Mouse (Mus musculus): ENCODE data around the gene Klrb1c. TPM values are rescaled to one million over a fixed set of nuclear protein-coding genes. Genes with fewer than 3 reads are reported as not detected.
"Not testable (repeated sequence)": the region's sequence is repeated elsewhere in the genome, so short reads cannot be mapped to it uniquely, and the experiment has no call there.

Klrb1c gene
- polyA plus RNA-seq, 1 experiment from 2014 or later = not detected

DNA sequence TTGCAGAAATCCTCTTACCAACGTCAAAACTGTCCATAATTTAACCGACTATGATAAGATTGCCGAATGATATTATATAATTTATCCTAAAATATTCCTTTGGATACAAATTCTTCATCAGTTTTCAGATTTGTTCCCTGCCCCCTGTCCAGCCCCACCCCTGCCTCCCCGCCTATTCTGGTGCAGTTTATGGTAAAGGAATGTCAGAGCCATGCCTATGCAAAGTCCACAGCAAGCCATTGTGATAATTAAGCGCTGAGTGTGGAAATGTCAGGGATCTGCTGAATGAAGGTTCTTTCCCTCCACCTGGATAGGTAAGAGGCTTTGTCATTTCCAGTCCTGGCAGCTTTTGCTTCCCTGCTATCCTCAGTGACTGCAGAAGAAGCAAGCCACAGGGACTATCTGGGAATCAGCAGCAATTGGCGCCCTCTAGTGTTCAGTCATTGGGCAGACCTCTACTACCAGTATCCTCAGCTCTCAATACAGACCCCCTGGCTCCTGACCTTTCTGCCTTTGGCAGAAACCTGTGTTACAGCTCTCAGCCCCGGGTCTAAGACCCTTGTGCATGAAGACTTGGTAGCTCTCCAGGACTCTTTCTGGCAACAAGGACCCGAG lies 35.3 kb downstream of the Klrb1c start:
- H3K27me3 ChIP-seq (ENCODE audit: control insufficient read depth, insufficient read depth, low read length); H3K4me1 ChIP-seq (ENCODE audit: control insufficient read depth, insufficient read depth, low read length); H3K9me3 ChIP-seq (ENCODE audit: control insufficient read depth, low read length); H3K4me2 ChIP-seq (ENCODE audit: low read depth); H3K27ac ChIP-seq (ENCODE audit: low read depth, low read length); H3K36me3 ChIP-seq (ENCODE audit: control insufficient read depth, insufficient read depth, low read length); H3K4me3 ChIP-seq (ENCODE audit: low read depth, low read length); H3K9ac ChIP-seq (ENCODE audit: low read length): not testable (repeated sequence)
- ATAC-seq (ENCODE audit: insufficient read depth, low FRiP score, low TSS enrichment) = peak; percentile 89
- WGBS = 47% methylated on average over 7 of the region's 8 CpGs
- DNase-seq (ENCODE audit: low spot score) = peak; percentile 75

DNA sequence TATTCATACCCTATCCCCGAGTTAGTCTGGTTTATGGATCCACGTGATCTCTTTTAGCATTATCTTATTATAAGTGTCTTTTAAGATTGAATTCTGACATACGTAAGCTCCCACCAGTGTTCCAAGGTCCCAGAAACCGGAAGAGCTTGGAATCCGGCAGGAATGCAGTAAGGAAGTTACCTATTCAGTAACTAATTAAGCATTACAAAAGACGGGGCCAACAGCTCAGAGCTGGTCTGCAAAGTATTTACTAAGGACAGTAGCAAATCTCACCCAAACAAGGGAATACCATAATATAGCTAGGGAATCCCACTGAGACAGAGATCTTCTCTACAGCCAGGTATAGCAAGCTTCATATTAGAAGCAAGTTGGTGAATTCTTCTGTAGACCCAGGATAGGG lies 42.0 kb downstream of the Klrb1c start:
- ATAC-seq (ENCODE audit: insufficient read depth, low FRiP score, low TSS enrichment) = not testable (repeated sequence)

GRCm38 (mm10) chr6:128737445-128737844 lies 51.6 kb downstream of the Klrb1c start:
- H3K4me2 ChIP-seq (ENCODE audit: low read depth) = no peak overlapping the region

More for the DNA sequence above, 42.0 kb downstream of the Klrb1c start:
- H3K9me3 ChIP-seq (ENCODE audit: control insufficient read depth, low read length); H3K36me3 ChIP-seq (ENCODE audit: control insufficient read depth, insufficient read depth, low read length); H3K4me2 ChIP-seq (ENCODE audit: low read depth); H3K27ac ChIP-seq (ENCODE audit: low read depth, low read length); H3K9ac ChIP-seq (ENCODE audit: low read length); H3K27me3 ChIP-seq (ENCODE audit: control insufficient read depth, insufficient read depth, low read length); DNase-seq (ENCODE audit: low spot score); H3K4me3 ChIP-seq (ENCODE audit: low read depth, low read length); H3K4me1 ChIP-seq (ENCODE audit: control insufficient read depth, insufficient read depth, low read length): not testable (repeated sequence)
- WGBS = 83% methylated on average over 6 of the region's 6 CpGs

DNA sequence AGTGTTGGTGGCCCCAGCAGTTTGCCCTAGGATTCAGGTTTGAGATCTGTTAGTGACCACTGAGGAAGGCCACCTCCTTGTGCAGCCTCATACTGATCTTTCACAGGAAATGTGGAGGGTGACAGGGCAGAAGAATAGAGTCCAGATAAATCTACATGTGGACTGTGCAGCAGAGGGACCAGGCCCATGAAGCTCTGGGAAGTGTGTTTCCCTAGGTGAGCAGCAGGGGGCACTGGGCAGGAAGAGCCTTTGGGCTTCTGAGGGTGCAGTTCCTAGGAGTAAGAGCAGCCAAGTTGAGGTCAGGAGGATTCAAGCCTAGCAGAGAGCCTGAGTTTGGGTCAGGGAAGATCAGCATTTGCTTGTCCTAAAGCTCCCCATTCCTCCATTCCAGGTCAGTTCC lies 52.9 kb downstream of the Klrb1c start:
- no peaks in the 10 kb centered on the region for H3K27me3 ChIP-seq (ENCODE audit: control insufficient read depth, insufficient read depth, low read length)
- no peaks in the 10 kb centered on the region for H3K9me3 ChIP-seq (ENCODE audit: control insufficient read depth, low read length)
- DNase-seq (ENCODE audit: low spot score) (peak; percentile 15), ATAC-seq (ENCODE audit: insufficient read depth, low FRiP score, low TSS enrichment) (no peak)
- H3K36me3 ChIP-seq (ENCODE audit: control insufficient read depth, insufficient read depth, low read length) = no peaks in the 10 kb centered on the region
- H3K9ac ChIP-seq (ENCODE audit: low read length) = no peak overlapping the region
- H3K27ac ChIP-seq (ENCODE audit: low read depth, low read length) = no peak overlapping the region
- H3K4me2 ChIP-seq (ENCODE audit: low read depth) = no peak overlapping the region
- no peak overlapping the region for H3K4me3 ChIP-seq (ENCODE audit: low read depth, low read length)
- no peaks in the 10 kb centered on the region for H3K4me1 ChIP-seq (ENCODE audit: control insufficient read depth, insufficient read depth, low read length)

More at GRCm38 (mm10) chr6:128737445-128737844, 51.6 kb downstream of the Klrb1c start:
- H3K4me3 ChIP-seq (ENCODE audit: low read depth, low read length) = no peak overlapping the region
- 93% methylated on average over 7 of the region's 7 CpGs for WGBS
- no peak for ATAC-seq (ENCODE audit: insufficient read depth, low FRiP score, low TSS enrichment)
- H3K9me3 ChIP-seq (ENCODE audit: control insufficient read depth, low read length) = no peaks in the 10 kb centered on the region
- no peaks in the 10 kb centered on the region for H3K4me1 ChIP-seq (ENCODE audit: control insufficient read depth, insufficient read depth, low read length)
- H3K36me3 ChIP-seq (ENCODE audit: control insufficient read depth, insufficient read depth, low read length) = no peaks in the 10 kb centered on the region
- no peak overlapping the region for H3K9ac ChIP-seq (ENCODE audit: low read length)
- no peak for DNase-seq (ENCODE audit: low spot score)
- H3K27ac ChIP-seq (ENCODE audit: low read depth, low read length) = no peak overlapping the region
- no peaks in the 10 kb centered on the region for H3K27me3 ChIP-seq (ENCODE audit: control insufficient read depth, insufficient read depth, low read length)

GRCm38 (mm10) chr6:128734896-128735295 lies 54.1 kb downstream of the Klrb1c start:
- no peak overlapping the region for H3K27ac ChIP-seq (ENCODE audit: low read depth, low read length)
- H3K9ac ChIP-seq (ENCODE audit: low read length) = no peak overlapping the region

GRCm38 (mm10) chr6:128733908-128734679 lies 54.9 kb downstream of the Klrb1c start:
- no peaks in the 10 kb centered on the region for H3K36me3 ChIP-seq (ENCODE audit: control insufficient read depth, insufficient read depth, low read length)
- WGBS = 55% methylated on average over 5 of the region's 5 CpGs
- no peak overlapping the region for H3K27ac ChIP-seq (ENCODE audit: low read depth, low read length)
- H3K4me1 ChIP-seq (ENCODE audit: control insufficient read depth, insufficient read depth, low read length) = no peaks in the 10 kb centered on the region
- no peak for ATAC-seq (ENCODE audit: insufficient read depth, low FRiP score, low TSS enrichment)
- H3K4me2 ChIP-seq (ENCODE audit: low read depth) = no peak overlapping the region
- no peak overlapping the region for H3K4me3 ChIP-seq (ENCODE audit: low read depth, low read length)
- no peaks in the 10 kb centered on the region for H3K9me3 ChIP-seq (ENCODE audit: control insufficient read depth, low read length)
- DNase-seq (ENCODE audit: low spot score) = no peak
- no peak overlapping the region for H3K9ac ChIP-seq (ENCODE audit: low read length)
- H3K27me3 ChIP-seq (ENCODE audit: control insufficient read depth, insufficient read depth, low read length) = no peaks in the 10 kb centered on the region

More at GRCm38 (mm10) chr6:128734896-128735295, 54.1 kb downstream of the Klrb1c start:
- H3K9me3 ChIP-seq (ENCODE audit: control insufficient read depth, low read length) = no peaks in the 10 kb centered on the region
- H3K27me3 ChIP-seq (ENCODE audit: control insufficient read depth, insufficient read depth, low read length) = no peaks in the 10 kb centered on the region
- no peaks in the 10 kb centered on the region for H3K36me3 ChIP-seq (ENCODE audit: control insufficient read depth, insufficient read depth, low read length)
- ATAC-seq (ENCODE audit: insufficient read depth, low FRiP score, low TSS enrichment) = peak; percentile 62; the same call in 1 of the 2 replicates
- H3K4me2 ChIP-seq (ENCODE audit: low read depth) = no peak overlapping the region
- H3K4me1 ChIP-seq (ENCODE audit: control insufficient read depth, insufficient read depth, low read length) = no peaks in the 10 kb centered on the region
- H3K4me3 ChIP-seq (ENCODE audit: low read depth, low read length) = no peak overlapping the region
- DNase-seq (ENCODE audit: low spot score) = no peak

DNA sequence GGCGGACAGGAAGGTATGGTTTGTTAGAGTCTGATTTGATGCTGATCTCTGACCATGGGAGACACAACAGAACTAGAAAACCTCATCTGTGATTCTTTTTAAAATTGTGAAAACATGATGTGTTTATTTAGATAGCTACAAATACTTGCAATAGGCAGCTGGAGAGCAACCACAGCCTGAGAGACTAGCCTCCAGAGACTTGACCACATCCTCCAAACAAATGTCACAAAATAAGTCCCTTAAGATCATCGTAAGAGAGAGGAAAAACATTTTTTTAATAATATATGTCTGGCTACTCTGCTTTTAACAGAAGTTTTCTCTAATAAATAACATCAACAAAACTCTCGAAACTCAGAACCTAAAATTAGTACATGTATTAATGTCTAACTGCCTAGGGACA lies 57.0 kb downstream of the Klrb1c start:
- H3K27ac ChIP-seq (ENCODE audit: low read depth, low read length) = no peak overlapping the region
- no peak for DNase-seq (ENCODE audit: low spot score)
- no peaks in the 10 kb centered on the region for H3K36me3 ChIP-seq (ENCODE audit: control insufficient read depth, insufficient read depth, low read length)
- no peaks in the 10 kb centered on the region for H3K9me3 ChIP-seq (ENCODE audit: control insufficient read depth, low read length)
- ATAC-seq (ENCODE audit: insufficient read depth, low FRiP score, low TSS enrichment) = no peak
- no peak overlapping the region for H3K4me3 ChIP-seq (ENCODE audit: low read depth, low read length)
- H3K27me3 ChIP-seq (ENCODE audit: control insufficient read depth, insufficient read depth, low read length) = no peaks in the 10 kb centered on the region
- WGBS = 85% methylated on average over 3 of the region's 3 CpGs
- H3K4me2 ChIP-seq (ENCODE audit: low read depth) = no peak overlapping the region
- no peaks in the 10 kb centered on the region for H3K4me1 ChIP-seq (ENCODE audit: control insufficient read depth, insufficient read depth, low read length)
- H3K9ac ChIP-seq (ENCODE audit: low read length) = no peak overlapping the region
